Mouse (Mus musculus) induced T-regulatory cell, adult 2 months (primary cell): Measurements from ENCODE around the gene Aaas.
A peak's percentile ranks its signal among the peaks of the same experiment; 100 is the strongest.

Source experiments
- DNase-seq: peaks from one replicate; pipeline ENCODE4 v3.0.0-alpha.2; 2012; ENCODE audit warnings: low read depth

The Aaas gene

GRCm38 (mm10) chr15:102350138-102350941 lies at the start of gene Aaas:
TSS of gene Aaas (minus strand) at chr15:102350771.
- peak; percentile 97 for DNase-seq

GRCm38 (mm10) chr15:102399229-102400221 lies 49.0 kb upstream of the Aaas start:
- DNase-seq: peak; percentile 82

- peak; percentile 46 for DNase-seq
Measured at GRCm38 (mm10) chr15:102398629-102399028, 48.1 kb upstream of the Aaas start.

GRCm38 (mm10) chr15:102395061-102395460 lies 44.5 kb upstream of the Aaas start:
- no peak for DNase-seq

- DNase-seq: no peak
Measured at GRCm38 (mm10) chr15:102393584-102394014, 43.0 kb upstream of the Aaas start.

GRCm38 (mm10) chr15:102392520-102392919 lies 41.9 kb upstream of the Aaas start:
- DNase-seq: no peak

- no peak for DNase-seq
Measured at GRCm38 (mm10) chr15:102388942-102389341, 38.4 kb upstream of the Aaas start.

- peak; percentile 59 for DNase-seq
Measured at GRCm38 (mm10) chr15:102386640-102387039, 36.1 kb upstream of the Aaas start.

GRCm38 (mm10) chr15:102383671-102384070 lies 33.1 kb upstream of the Aaas start:
- no peak for DNase-seq

- DNase-seq: peak; percentile 87
Measured at GRCm38 (mm10) chr15:102381575-102381974, 31.0 kb upstream of the Aaas start.

GRCm38 (mm10) chr15:102377810-102378262 lies 27.3 kb upstream of the Aaas start:
- DNase-seq: peak; percentile 64

GRCm38 (mm10) chr15:102377163-102377543 lies 26.6 kb upstream of the Aaas start:
- peak; percentile 89 for DNase-seq

- peak; percentile 72 for DNase-seq
Measured at GRCm38 (mm10) chr15:102376453-102377162, 26.0 kb upstream of the Aaas start.

GRCm38 (mm10) chr15:102370727-102371126 lies 20.2 kb upstream of the Aaas start:
- DNase-seq: no peak

GRCm38 (mm10) chr15:102369972-102370371 lies 19.4 kb upstream of the Aaas start:
- DNase-seq: no peak

GRCm38 (mm10) chr15:102366733-102367344 lies 16.3 kb upstream of the Aaas start, which contains the start of gene Sp7:
TSS of gene Sp7 (minus strand) at chr15:102367182.
- no peak for DNase-seq

GRCm38 (mm10) chr15:102366238-102366637 lies 15.7 kb upstream of the Aaas start:
- no peak for DNase-seq

GRCm38 (mm10) chr15:102364678-102365077 lies 14.1 kb upstream of the Aaas start:
- DNase-seq: no peak

- no peak for DNase-seq
Measured at GRCm38 (mm10) chr15:102362648-102363047, 12.1 kb upstream of the Aaas start.

GRCm38 (mm10) chr15:102358834-102359233 lies 8.3 kb upstream of the Aaas start:
- DNase-seq: no peak

- peak; percentile 38 for DNase-seq
Measured at GRCm38 (mm10) chr15:102358126-102358525, 7.6 kb upstream of the Aaas start.
